Mouse (Mus musculus) c-Kit-positive CD71-positive TER-119-positive erythroid progenitor cells, embryonic 14.5 days (primary cell): Measurements from ENCODE around the gene Fancd2.

Experiments used
- DNase-seq: peaks from one replicate; pipeline ENCODE4 v3.0.0-alpha.2; 2013; ENCODE audit warnings: low spot score

Fancd2 gene

GRCm38 (mm10) chr6:113612258-113612969 is 80.9 kb downstream of the Fancd2 start:
- no peak for DNase-seq

GRCm38 (mm10) chr6:113614152-113614551 is 82.7 kb downstream of the Fancd2 start:
- no peak for DNase-seq

DNA sequence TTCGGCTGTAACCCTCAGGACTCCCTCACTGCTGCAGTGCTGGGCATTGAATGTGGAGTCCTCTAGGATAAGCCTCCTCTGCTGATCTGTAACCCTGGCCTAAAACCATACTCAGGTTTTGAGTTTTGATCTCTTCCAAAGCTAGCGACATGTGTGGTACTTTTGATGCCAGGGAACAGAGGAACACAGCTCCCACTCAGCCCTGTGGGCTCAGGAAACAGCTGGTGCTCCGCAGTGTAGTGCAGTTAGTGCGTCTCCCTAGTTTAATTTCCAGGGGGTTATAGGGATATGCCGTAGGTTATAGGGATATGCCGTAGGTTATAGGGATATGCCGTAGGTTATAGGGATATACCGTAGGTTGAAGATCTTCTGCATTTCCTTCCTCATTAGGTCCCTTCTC is 83.5 kb downstream of the Fancd2 start:
- no peak for DNase-seq

- DNase-seq: no peak
These were observed 84.0 kb downstream of the Fancd2 start for GRCm38 (mm10) chr6:113615489-113615888.

DNA sequence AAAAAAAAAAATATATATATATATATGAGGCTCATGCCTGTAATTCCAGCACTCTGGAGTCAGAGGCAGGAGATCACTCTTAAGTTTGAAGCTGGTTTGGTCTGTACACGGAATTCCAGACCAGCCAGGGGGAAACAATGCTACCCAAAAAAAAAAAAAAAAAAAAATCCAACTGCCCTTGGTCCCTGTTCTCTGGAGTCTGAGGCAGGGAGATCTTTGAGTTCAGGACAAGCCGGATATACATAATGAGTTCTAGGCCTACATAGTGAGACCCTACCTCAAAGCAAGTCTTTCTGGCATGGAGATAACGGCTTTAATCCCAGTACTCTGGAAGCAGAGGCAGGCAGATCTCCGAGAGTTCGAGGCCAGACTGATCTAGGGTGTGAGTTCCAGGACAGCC is 91.9 kb downstream of the Fancd2 start:
- DNase-seq: no peak

DNA sequence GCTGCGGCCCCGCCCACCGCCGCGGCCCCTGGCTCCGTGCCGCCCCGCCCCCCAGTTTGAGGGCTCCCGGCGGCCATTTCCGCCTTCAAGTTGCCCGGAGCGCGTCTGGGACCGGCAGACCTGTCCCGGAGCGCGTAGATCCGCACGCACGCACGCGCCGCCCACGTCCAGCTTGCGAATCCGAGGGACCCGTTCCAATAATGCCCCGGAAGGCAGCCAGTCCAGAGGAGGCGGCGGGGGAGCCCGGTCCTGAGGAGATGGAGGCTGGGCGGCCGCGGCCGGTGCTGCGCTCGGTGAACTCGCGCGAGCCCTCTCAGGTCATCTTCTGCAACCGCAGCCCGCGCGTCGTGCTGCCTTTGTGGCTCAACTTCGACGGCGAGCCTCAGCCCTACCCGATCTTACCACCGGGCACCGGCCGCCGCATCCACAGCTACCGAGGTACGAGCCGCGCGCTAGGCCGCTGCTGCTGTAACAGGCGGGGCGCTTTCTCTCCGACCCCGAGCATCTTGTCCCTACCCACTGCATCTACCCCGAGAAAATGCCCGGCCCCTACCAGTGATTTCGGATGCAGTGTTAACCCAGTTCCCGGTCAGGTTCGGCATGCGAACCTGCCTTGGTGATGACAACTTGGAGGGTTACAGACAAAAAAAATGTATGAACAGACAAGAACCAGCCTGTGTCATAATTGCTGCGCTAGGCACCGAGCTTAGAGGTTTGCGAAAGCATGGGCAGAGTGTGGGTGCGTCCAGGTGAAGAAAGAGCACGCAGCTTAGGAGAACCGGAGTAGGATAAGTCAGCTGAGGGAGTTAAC is 92.7 kb downstream of the Fancd2 start, which contains the start of gene Vhl:
TSS of gene Vhl (plus strand) at position 19 of the 811 bp plus-strand sequence.
- peak; percentile 74 for DNase-seq

DNA sequence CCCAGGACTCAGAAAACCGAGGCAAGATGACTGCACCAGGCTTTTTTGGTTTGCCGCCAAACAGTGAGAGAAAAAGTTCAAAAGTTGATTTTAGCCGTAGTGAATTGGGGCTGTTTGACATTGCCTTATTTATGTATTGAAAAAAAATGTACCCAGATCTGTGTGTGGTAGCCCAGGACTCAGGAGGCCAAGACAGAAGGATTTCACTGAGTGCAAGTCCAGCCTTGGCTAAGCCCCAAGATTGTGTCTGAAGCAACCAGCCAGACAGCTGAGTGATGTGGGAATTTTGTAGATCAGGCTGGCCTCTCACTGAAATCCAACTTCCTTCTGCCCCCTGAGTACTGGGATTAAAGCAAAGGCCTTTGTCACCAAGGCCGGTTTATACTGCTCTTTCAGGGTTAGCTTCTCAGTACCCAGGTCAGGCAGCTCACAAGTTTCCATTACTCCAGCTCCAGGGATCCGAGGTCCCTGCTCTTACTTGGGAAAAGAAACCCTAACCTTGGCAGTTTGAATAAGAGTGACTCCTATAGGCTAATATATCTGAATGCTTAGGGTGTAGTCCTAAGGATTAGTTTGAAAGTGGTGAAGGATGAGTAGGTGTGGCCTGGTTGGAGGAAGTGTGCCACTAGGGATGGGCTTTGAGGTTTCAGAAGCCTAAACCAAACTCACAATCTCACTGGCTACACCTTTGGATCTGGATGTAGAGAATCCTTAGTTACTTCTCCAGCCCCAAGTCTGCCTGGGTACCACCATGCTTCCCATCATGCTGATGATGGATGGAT is 93.7 kb downstream of the Fancd2 start:
- DNase-seq: no peak

GRCm38 (mm10) chr6:113630322-113630721 is 98.8 kb downstream of the Fancd2 start:
- no peak for DNase-seq

- no peak for DNase-seq
These were observed 101.4 kb downstream of the Fancd2 start for GRCm38 (mm10) chr6:113632863-113633262.

DNA sequence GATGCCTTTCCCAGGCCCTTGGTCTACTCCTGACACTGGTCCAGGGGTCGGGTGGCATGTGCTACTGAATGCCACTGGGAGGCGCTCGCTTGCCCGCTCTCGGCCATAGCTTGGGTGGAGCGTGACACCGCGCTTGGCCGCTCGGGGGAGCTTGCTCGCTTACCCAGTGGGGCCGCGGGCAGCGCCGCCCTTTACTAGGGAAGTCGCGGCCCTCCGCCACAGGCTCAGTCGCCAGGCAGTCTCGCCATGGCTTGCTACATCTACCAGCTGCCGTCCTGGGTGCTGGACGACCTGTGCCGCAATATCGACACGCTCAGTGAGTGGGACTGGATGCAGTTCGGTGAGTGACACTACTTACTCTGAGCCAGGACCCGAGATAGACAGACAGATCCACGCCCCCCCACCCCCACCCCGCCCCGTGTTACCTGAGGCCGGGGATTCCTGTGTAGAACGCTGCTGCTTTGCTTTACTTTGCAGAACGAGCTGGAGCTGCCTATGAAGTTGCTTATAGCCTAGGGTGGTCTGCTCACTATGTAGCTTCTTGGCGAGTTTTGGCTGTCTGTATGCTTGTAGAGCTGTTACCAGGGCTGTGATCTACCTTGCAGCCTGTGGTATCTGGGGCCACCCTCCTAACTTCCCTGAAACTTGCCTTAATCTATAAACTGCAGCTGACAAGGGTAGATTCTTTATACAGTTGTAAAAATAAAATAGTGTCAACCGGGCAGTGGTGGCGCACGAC is 107.0 kb downstream of the Fancd2 start, which contains the start of gene Irak2:
TSS of gene Irak2 (plus strand) at position 166 of the 739 bp plus-strand sequence.
- peak; percentile 91 for DNase-seq

GRCm38 (mm10) chr6:113639201-113639600 is 107.7 kb downstream of the Fancd2 start:
- DNase-seq: no peak

GRCm38 (mm10) chr6:113642605-113643004 is 111.1 kb downstream of the Fancd2 start:
- no peak for DNase-seq

- DNase-seq: no peak
These were observed 111.5 kb downstream of the Fancd2 start for GRCm38 (mm10) chr6:113643021-113643420.

GRCm38 (mm10) chr6:113643967-113644366 is 112.5 kb downstream of the Fancd2 start:
- DNase-seq: no peak

DNA sequence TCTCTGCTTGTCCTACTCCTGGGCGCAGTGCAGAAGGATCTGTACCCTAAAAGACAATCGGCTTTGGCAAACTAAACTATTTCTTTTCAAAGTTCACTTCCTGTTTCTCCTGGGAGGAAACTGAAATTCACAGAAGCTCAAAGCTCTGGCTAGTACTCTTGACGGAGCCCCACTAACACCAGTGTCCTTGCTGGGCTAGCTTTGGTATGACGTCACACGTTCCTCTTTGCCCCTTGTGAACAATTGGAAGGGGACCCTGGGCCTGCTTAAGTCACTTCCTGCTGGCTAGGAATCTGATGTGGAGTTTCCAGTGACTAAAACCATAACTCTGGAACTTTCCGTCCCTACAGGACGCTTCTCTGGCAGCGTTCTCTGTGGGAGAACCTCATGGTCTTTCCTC is 113.3 kb downstream of the Fancd2 start:
- DNase-seq: no peak
